Mouse (Mus musculus): ENCODE measurements at regions not wholly inside any gene's neighbourhood (a gene's known extent, or its start where the extent isn't known, plus 50 kb on each side); places are given as distances from the start of the nearest gene placed in this dataset.

GRCm38 (mm10) chr2:11960777-11961176 is 183.1 kb downstream of the Ankrd16 start:
- no peaks in the 10 kb centered on the region for H3K79me2 ChIP-seq (ENCODE audit: control insufficient read depth, insufficient read depth)
- no peaks in the 10 kb centered on the region for H3K36me3 ChIP-seq (ENCODE audit: control insufficient read depth, insufficient read depth)
- H3ac ChIP-seq (ENCODE audit: control insufficient read depth, insufficient read length), result no peak overlapping the region
- H3K4me3 ChIP-seq, result no peak overlapping the region
- TF ChIP-seq POLR2AphosphoS2 (IDR thresholded peaks at IDR 0.05; ENCODE audit: insufficient read length, low read depth) (no peak), SRF (IDR thresholded peaks at IDR 0.05; ENCODE audit: control insufficient read depth, insufficient read length, low read depth) (no peak), CEBPB (IDR thresholded peaks at IDR 0.05; ENCODE audit: insufficient read depth, poor library complexity, severe bottlenecking) (no peak), MYOG (IDR thresholded peaks at IDR 0.05; ENCODE audit: control insufficient read depth in 1 of 3, insufficient read depth in 1 of 3, insufficient read length in 2 of 3, low read depth in 2 of 3) (no peak), E2F4 (IDR thresholded peaks at IDR 0.05; ENCODE audit: insufficient read depth) (no peak), MAX (IDR thresholded peaks at IDR 0.05; ENCODE audit: low read depth) (no peak)
- H3K27me3 ChIP-seq (ENCODE audit: control insufficient read depth, insufficient read depth, insufficient read length), result no peaks in the 10 kb centered on the region
- H3K4me2 ChIP-seq (ENCODE audit: low read depth), result no peak overlapping the region

GRCm38 (mm10) chr2:11965374-11965773 is 187.7 kb downstream of the Ankrd16 start:
- no peaks in the 10 kb centered on the region for H3K36me3 ChIP-seq (ENCODE audit: control insufficient read depth, insufficient read depth)
- no peak overlapping the region for H3ac ChIP-seq (ENCODE audit: control insufficient read depth, insufficient read length)
- no peak overlapping the region for H3K4me3 ChIP-seq
- no peak overlapping the region for H3K4me2 ChIP-seq (ENCODE audit: low read depth)
- TF ChIP-seq CEBPB (IDR thresholded peaks at IDR 0.05; ENCODE audit: insufficient read depth, poor library complexity, severe bottlenecking) (no peak), MAX (IDR thresholded peaks at IDR 0.05; ENCODE audit: low read depth) (no peak), TCF12 (IDR thresholded peaks at IDR 0.05; ENCODE audit: insufficient read depth, poor library complexity, severe bottlenecking) (no peak), USF1 (IDR thresholded peaks at IDR 0.05; ENCODE audit: low read depth) (no peak), MYOG (IDR thresholded peaks at IDR 0.05; ENCODE audit: control insufficient read depth in 1 of 3, insufficient read depth in 1 of 3, insufficient read length in 2 of 3, low read depth in 2 of 3) (no peak), REST (IDR thresholded peaks at IDR 0.05; ENCODE audit: insufficient read depth, insufficient read length) (no peak), MYOD1 (IDR thresholded peaks at IDR 0.05; ENCODE audit: control insufficient read depth in 1 of 3, insufficient read length in 2 of 3, low read depth in 2 of 3) (no peak), E2F4 (IDR thresholded peaks at IDR 0.05; ENCODE audit: insufficient read depth) (no peak), POLR2AphosphoS2 (IDR thresholded peaks at IDR 0.05; ENCODE audit: insufficient read length, low read depth) (no peak), SRF (IDR thresholded peaks at IDR 0.05; ENCODE audit: control insufficient read depth, insufficient read length, low read depth) (no peak), POLR2A (IDR thresholded peaks at IDR 0.05; ENCODE audit: insufficient read length, low read depth) (no peak), TCF3 (IDR thresholded peaks at IDR 0.05; ENCODE audit: insufficient read length, low read depth) (no peak)
- no peaks in the 10 kb centered on the region for H3K79me2 ChIP-seq (ENCODE audit: control insufficient read depth, insufficient read depth)
- no peaks in the 10 kb centered on the region for H3K27me3 ChIP-seq (ENCODE audit: control insufficient read depth, insufficient read depth, insufficient read length)

- no peaks in the 10 kb centered on the region for H3K27me3 ChIP-seq (ENCODE audit: control insufficient read depth, insufficient read depth, insufficient read length)
- H3ac ChIP-seq (ENCODE audit: control insufficient read depth, insufficient read length), result no peak overlapping the region
- no peaks in the 10 kb centered on the region for H3K79me2 ChIP-seq (ENCODE audit: control insufficient read depth, insufficient read depth)
- no peak overlapping the region for H3K4me3 ChIP-seq
- TF ChIP-seq POLR2AphosphoS2 (IDR thresholded peaks at IDR 0.05; ENCODE audit: insufficient read length, low read depth) (no peak), MYOD1 (IDR thresholded peaks at IDR 0.05; ENCODE audit: control insufficient read depth in 1 of 3, insufficient read length in 2 of 3, low read depth in 2 of 3) (no peak), POLR2A (IDR thresholded peaks at IDR 0.05; ENCODE audit: insufficient read length, low read depth) (no peak), SRF (IDR thresholded peaks at IDR 0.05; ENCODE audit: control insufficient read depth, insufficient read length, low read depth) (no peak), REST (IDR thresholded peaks at IDR 0.05; ENCODE audit: insufficient read depth, insufficient read length) (no peak), MYOG (IDR thresholded peaks at IDR 0.05; ENCODE audit: control insufficient read depth in 1 of 3, insufficient read depth in 1 of 3, insufficient read length in 2 of 3, low read depth in 2 of 3) (no peak), MAX (IDR thresholded peaks at IDR 0.05; ENCODE audit: low read depth) (no peak), CEBPB (IDR thresholded peaks at IDR 0.05; ENCODE audit: insufficient read depth, poor library complexity, severe bottlenecking) (no peak), E2F4 (IDR thresholded peaks at IDR 0.05; ENCODE audit: insufficient read depth) (no peak)
- H3K4me2 ChIP-seq (ENCODE audit: low read depth), result no peak overlapping the region
- no peaks in the 10 kb centered on the region for H3K36me3 ChIP-seq (ENCODE audit: control insufficient read depth, insufficient read depth)
Measured at GRCm38 (mm10) chr2:11967001-11967400, 189.3 kb downstream of the Ankrd16 start.

GRCm38 (mm10) chr2:11971972-11972371 is 194.3 kb downstream of the Ankrd16 start:
- no peaks in the 10 kb centered on the region for H3K79me2 ChIP-seq (ENCODE audit: control insufficient read depth, insufficient read depth)
- no peaks in the 10 kb centered on the region for H3K36me3 ChIP-seq (ENCODE audit: control insufficient read depth, insufficient read depth)
- H3K4me2 ChIP-seq (ENCODE audit: low read depth), result no peak overlapping the region
- H3K4me3 ChIP-seq, result no peak overlapping the region
- no peaks in the 10 kb centered on the region for H3K27me3 ChIP-seq (ENCODE audit: control insufficient read depth, insufficient read depth, insufficient read length)
- H3ac ChIP-seq (ENCODE audit: control insufficient read depth, insufficient read length), result no peak overlapping the region
- TF ChIP-seq E2F4 (IDR thresholded peaks at IDR 0.05; ENCODE audit: insufficient read depth) (no peak), SRF (IDR thresholded peaks at IDR 0.05; ENCODE audit: control insufficient read depth, insufficient read length, low read depth) (no peak), POLR2A (IDR thresholded peaks at IDR 0.05; ENCODE audit: insufficient read length, low read depth) (no peak), REST (IDR thresholded peaks at IDR 0.05; ENCODE audit: insufficient read depth, insufficient read length) (no peak), TCF12 (IDR thresholded peaks at IDR 0.05; ENCODE audit: insufficient read depth, poor library complexity, severe bottlenecking) (no peak), MYOD1 (IDR thresholded peaks at IDR 0.05; ENCODE audit: control insufficient read depth in 1 of 3, insufficient read length in 2 of 3, low read depth in 2 of 3) (no peak), USF1 (IDR thresholded peaks at IDR 0.05; ENCODE audit: low read depth) (no peak), TCF3 (IDR thresholded peaks at IDR 0.05; ENCODE audit: insufficient read length, low read depth) (no peak), POLR2AphosphoS2 (IDR thresholded peaks at IDR 0.05; ENCODE audit: insufficient read length, low read depth) (no peak), CEBPB (IDR thresholded peaks at IDR 0.05; ENCODE audit: insufficient read depth, poor library complexity, severe bottlenecking) (no peak), MYOG (IDR thresholded peaks at IDR 0.05; ENCODE audit: control insufficient read depth in 1 of 3, insufficient read depth in 1 of 3, insufficient read length in 2 of 3, low read depth in 2 of 3) (no peak)
